Mouse (Mus musculus) kidney, adult 2 months (tissue): ENCODE measurements around the gene Susd6. TPM values are rescaled to one million over a fixed set of nuclear protein-coding genes. Genes with fewer than 3 reads are reported as not detected.

Source experiments
- DNase-seq: peaks from one replicate; pipeline ENCODE4 v3.0.0; 2021
- H3K27ac ChIP-seq: fragments of 200-500 bp; 2 replicates; pipeline ENCODE4 v1.5.1; 2012; ENCODE audit warnings: low read depth, low read length, control low read depth, inconsistent platforms; ENCODE audit not compliant: insufficient read depth
- H3K27me3 ChIP-seq: fragments of 200-500 bp; replicated peaks from 2 replicates; pipeline ENCODE4 v1.6.1; 2012; ENCODE audit warnings: mild to moderate bottlenecking, moderate library complexity, low read length, inconsistent platforms; ENCODE audit not compliant: control insufficient read depth, insufficient read depth
- H3K36me3 ChIP-seq: fragments of 200-500 bp; 2 replicates; pipeline ENCODE4 v1.6.1; 2012; ENCODE audit warnings: mild to moderate bottlenecking, moderate library complexity, low read length, inconsistent platforms; ENCODE audit not compliant: control insufficient read depth, insufficient read depth
- H3K4me1 ChIP-seq: fragments of 200-500 bp; 2 replicates; pipeline ENCODE4 v1.6.1; 2011; ENCODE audit warnings: low read length; ENCODE audit not compliant: control insufficient read depth, insufficient read depth
- H3K4me3 ChIP-seq: fragments of 200-500 bp; 2 replicates; pipeline ENCODE4 v1.5.1; 2011; ENCODE audit warnings: mild to moderate bottlenecking, low read depth, low read length, control low read depth; ENCODE audit not compliant: insufficient read depth
- CTCF ChIP-seq: fragments of 200-500 bp; conservative IDR thresholded peaks from 2 replicates; pipeline ENCODE4 v1.5.1; 2011; ENCODE audit warnings: low read depth, mild to moderate bottlenecking, control low read depth, low read length, moderate library complexity, mixed read lengths; ENCODE audit not compliant: insufficient read depth, insufficient read length
- POLR2A ChIP-seq: fragments of 200-500 bp; IDR thresholded peaks from one replicate; pipeline ENCODE4 v1.6.1; 2011; ENCODE audit warnings: low read depth, low read length, control low read depth
- WGBS: fragments of 180-500 bp; shearing (Covaris S2); methylation state at CpG from one replicate; pipeline ENCODE4 v1.1.7; 2018; 5-methylcytosine and 5-hydroxymethylcytosine counted together
- polyA plus RNA-seq: library from polyadenylated mRNA; depleted of rRNA; stranded (reverse); fragments of >200 nt; gene quantifications from 2 replicates; pipeline ENCODE4 v1.2.3, GENCODE M21; 2012

The Susd6 gene
- polyA plus RNA-seq, 1 experiment, result 65.5 TPM

DNA sequence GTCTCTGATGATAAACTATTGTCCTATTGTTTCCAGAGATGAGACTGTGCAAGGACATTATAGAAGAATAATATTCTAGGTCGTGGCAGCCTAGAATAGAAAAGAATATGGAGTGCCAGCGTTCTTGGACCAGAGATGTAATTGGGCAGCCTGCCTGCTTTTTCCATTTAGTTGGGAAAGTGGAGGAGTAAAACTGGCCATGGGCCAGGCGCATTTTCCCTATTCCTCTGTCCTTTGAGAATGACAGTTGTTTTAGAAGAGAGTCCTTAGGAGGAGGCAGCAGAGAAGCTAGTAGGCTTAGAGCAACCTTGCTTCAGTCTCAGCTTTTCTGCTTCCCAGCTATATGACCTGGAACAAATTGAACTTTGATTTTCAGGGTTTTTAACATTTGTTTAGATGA is 13.6 kb downstream of the Susd6 start:
- Histone ChIP-seq H3K36me3 (no peaks in the 10 kb centered on the region), H3K4me1 (peaks cover 37% of the 10 kb centered on the region), H3K4me3 (no peak overlapping the region), H3K27ac (peak overlapping the region; percentile 16; the same call in 1 of the 2 replicates), H3K27me3 (no peaks in the 10 kb centered on the region)
- TF ChIP-seq POLR2A, result no peak
- TF ChIP-seq CTCF, result no peak
- WGBS, result 31% methylated on average over 3 of the region's 3 CpGs
- DNase-seq, result peak; percentile 75

DNA sequence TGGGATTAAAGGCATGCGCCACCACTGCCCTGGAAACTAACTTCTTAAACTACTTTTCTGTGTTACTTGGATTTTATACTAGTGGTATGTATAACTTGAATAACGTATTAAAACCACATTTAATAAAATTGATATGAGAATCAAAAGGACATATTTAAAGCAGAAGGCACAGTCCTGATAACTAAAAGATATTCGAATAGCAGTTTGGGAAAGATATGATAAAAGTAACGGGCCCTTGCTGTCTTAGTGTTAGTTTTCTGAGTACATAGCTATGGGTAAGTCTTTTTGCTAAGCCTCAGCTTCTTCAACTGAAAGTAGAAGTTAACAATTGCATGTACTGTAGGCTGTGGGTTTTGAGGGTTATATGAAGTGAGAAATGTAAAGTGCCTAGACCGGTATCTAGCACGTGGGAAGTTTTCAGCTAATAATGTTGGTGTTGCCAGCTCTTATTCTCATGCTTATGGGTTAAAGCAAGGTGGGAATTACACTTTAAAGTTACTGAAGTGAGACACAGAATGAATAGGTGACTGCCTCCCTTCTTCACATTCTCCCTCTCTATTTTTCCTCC is 14.6 kb downstream of the Susd6 start:
- Histone ChIP-seq H3K4me1 (peaks cover 43% of the 10 kb centered on the region), H3K27ac (no peak overlapping the region), H3K4me3 (no peak overlapping the region), H3K27me3 (no peaks in the 10 kb centered on the region), H3K36me3 (no peaks in the 10 kb centered on the region)
- WGBS, result 82% methylated on average over 6 of the region's 6 CpGs
- no peak for TF ChIP-seq POLR2A
- DNase-seq, result no peak

GRCm38 (mm10) chr12:80807451-80808085 is 17.3 kb downstream of the Susd6 start:
- Histone ChIP-seq H3K27me3 (no peaks in the 10 kb centered on the region), H3K36me3 (no peaks in the 10 kb centered on the region), H3K4me3 (no peak overlapping the region), H3K27ac (0 out of 2 replicates have a peak overlapping the region, but pooled peaks have one; percentile 30), H3K4me1 (peaks cover 54% of the 10 kb centered on the region)
- 61% methylated on average over 2 of the region's 2 CpGs for WGBS
- no peak for DNase-seq
- TF ChIP-seq POLR2A, result no peak
- TF ChIP-seq CTCF, result no peak

GRCm38 (mm10) chr12:80810005-80810404 is 19.7 kb downstream of the Susd6 start:
- Histone ChIP-seq H3K36me3 (no peaks in the 10 kb centered on the region), H3K4me1 (peaks cover 38% of the 10 kb centered on the region), H3K27ac (no peak overlapping the region), H3K4me3 (no peak overlapping the region), H3K27me3 (no peaks in the 10 kb centered on the region)
- 56% methylated on average over 2 of the region's 2 CpGs for WGBS
- DNase-seq, result no peak
- TF ChIP-seq POLR2A, result no peak

DNA sequence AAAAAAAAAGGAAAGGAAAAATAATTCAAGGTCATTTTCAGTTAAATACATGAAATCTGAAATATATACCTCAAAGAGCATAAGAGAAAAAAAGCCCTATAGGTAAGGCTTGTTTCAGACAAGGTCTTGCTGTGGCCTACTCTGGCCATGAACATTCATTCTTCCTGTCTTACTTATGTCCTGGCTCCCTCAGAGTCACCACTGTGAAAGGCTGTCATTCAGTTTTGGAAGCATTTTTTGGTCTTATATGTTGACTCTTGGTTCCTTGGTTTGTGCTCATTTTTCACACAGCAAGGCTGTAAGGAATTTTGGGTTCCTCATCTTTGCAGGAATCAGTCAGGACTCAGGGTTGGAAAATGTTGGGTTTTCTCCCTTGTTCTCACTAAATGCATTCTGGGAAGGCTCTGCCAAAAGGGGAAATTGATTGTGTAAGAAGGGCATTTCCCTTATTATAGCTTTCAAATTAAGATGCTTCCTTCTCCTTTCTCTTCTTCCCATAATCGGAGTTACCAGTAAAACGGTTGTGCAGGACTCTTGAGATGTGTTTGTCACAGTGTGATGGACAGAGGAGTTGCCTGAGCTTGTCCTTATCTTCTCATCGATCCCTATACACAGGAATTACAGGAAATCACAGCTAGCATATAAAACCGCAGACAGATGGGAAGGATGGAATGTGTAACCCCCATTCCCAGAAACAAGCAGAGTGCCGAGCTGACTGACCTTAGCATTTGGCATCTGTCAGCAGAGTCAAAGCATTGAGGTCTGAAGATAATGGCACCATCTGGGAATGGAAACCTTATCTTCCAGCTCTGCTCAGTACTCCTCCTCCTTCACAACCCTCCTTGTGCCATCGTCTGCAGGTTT is 21.6 kb downstream of the Susd6 start:
- Histone ChIP-seq H3K27ac (peak overlapping the region; percentile 46), H3K4me1 (peaks cover 41% of the 10 kb centered on the region), H3K27me3 (no peaks in the 10 kb centered on the region), H3K36me3 (no peaks in the 10 kb centered on the region), H3K4me3 (no peak overlapping the region)
- 31% methylated on average over 6 of the region's 6 CpGs for WGBS
- no peak for DNase-seq
- no peak for TF ChIP-seq CTCF

DNA sequence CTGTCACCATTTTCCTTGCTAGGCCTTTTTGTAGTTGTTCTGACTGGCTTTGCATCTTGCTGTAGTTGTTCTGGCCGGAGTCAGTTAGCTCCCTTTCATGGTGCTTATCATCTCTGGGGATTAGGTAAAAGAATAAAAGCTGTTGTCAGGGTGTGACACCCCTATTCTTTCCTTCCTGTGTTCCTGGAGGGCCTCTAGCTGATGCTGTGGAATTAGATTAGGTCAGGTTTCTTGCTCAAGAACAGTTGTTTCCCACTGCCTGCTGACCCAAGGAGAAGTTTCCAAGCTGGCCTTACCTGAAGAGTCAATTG is 22.2 kb downstream of the Susd6 start:
- Histone ChIP-seq H3K4me1 (peaks cover 41% of the 10 kb centered on the region), H3K27ac (peak overlapping the region; percentile 46), H3K27me3 (no peaks in the 10 kb centered on the region), H3K4me3 (no peak overlapping the region), H3K36me3 (no peaks in the 10 kb centered on the region)
- DNase-seq, result no peak
- no peak for TF ChIP-seq POLR2A
- TF ChIP-seq CTCF, result no peak
- 76% methylated on average over 1 of the region's 1 CpGs for WGBS

DNA sequence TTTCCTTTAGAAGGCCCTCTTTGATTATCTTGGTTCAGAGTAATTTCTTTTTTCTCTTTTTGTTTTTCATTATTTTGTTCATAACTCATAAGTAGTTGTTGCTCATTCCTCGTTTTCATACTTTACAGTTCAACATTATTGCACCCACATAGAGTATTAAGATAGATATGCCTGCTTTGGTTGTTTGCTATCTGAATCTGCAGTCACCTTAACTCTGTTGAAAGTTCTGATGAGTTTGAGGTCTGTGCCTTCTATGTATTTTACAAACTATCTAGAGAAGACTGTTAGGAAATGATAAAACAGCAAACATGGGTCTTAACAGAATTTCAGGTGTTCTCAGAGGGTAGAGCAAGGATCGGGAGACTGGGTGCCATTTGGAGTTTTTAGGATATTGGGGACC is 23.1 kb downstream of the Susd6 start:
- no peak overlapping the region for H3K4me3 ChIP-seq
- no peak overlapping the region; the same call in 1 of the 2 replicates for H3K27ac ChIP-seq
- TF ChIP-seq POLR2A (no peak), CTCF (no peak)
- no peak for DNase-seq
- H3K4me1 ChIP-seq, result peaks cover 38% of the 10 kb centered on the region
- 84% methylated on average over 2 of the region's 2 CpGs for WGBS
- H3K36me3 ChIP-seq, result no peaks in the 10 kb centered on the region
- H3K27me3 ChIP-seq, result no peaks in the 10 kb centered on the region
